Mouse (Mus musculus) heart, adult 2 months (tissue): ENCODE data around the gene Tdrd1.

Experiments
- CTCF ChIP-seq: fragments of 200-600 bp; IDR thresholded peaks from 2 replicates; pipeline ENCODE4 v1.8.1; 2022; ENCODE audit warnings: antibody characterized with exemption, mild to moderate bottlenecking, moderate library complexity
- EP300 ChIP-seq: fragments of 200-500 bp; IDR thresholded peaks from 2 replicates; pipeline ENCODE4 v1.6.1; 2011; ENCODE audit warnings: low read depth, low read length, control low read depth; ENCODE audit not compliant: insufficient read depth
- POLR2A ChIP-seq: fragments of 200-500 bp; IDR thresholded peaks from 2 replicates; pipeline ENCODE4 v1.6.1; 2011; ENCODE audit warnings: mild to moderate bottlenecking, low read depth, low read length, control low read depth; ENCODE audit not compliant: insufficient read depth

- peak; percentile 92 for TF ChIP-seq CTCF
- no peak for TF ChIP-seq POLR2A
- TF ChIP-seq EP300, result no peak
Measured at GRCm38 (mm10) chr19:56811590-56811989, 14.4 kb upstream of the Tdrd1 start.
